Mouse (Mus musculus) liver, embryonic 14.5 days (tissue): ENCODE measurements around the gene Gm12800. TPM values are rescaled to one million over a fixed set of nuclear protein-coding genes. Genes with fewer than 3 reads are reported as not detected.
"Not testable (repeated sequence)": the region's sequence is repeated elsewhere in the genome, so short reads cannot be mapped to it uniquely, and the experiment has no call there.

Experiments
- ATAC-seq: fragments of 200-750 bp; cut with Nextera tagmentation; 2 replicates; pipeline ENCODE4 v1.8.0; 2017; ENCODE audit warnings: moderate number of reproducible peaks, mild to moderate bottlenecking, moderate library complexity; ENCODE audit not compliant: insufficient read depth
- DNase-seq, 3 experiments: peaks; one replicate each; pipeline ENCODE4 v3.0.0-alpha.2; 2012 to 2013; ENCODE audit warnings: low read depth in 3 of 3, low spot score in 3 of 3
- H3K27ac ChIP-seq: fragments of 300-500 bp; sonication (generic); 2 replicates; pipeline ENCODE4 v1.5.1; 2014; ENCODE audit warnings: moderate library complexity, mild to moderate bottlenecking, control low read depth, inconsistent platforms
- H3K27me3 ChIP-seq: fragments of 300-500 bp; sonication (generic); 2 replicates; pipeline ENCODE4 v1.6.1; 2014; ENCODE audit warnings: mild to moderate bottlenecking, low read length, moderate library complexity; ENCODE audit not compliant: control insufficient read depth, insufficient read depth
- H3K36me3 ChIP-seq: fragments of 300-500 bp; sonication (generic); replicated peaks from 2 replicates; pipeline ENCODE4 v1.6.1; 2014; ENCODE audit warnings: low read depth; ENCODE audit not compliant: control insufficient read depth, insufficient read depth
- H3K4me1 ChIP-seq, 2 experiments: fragments of 200-500 bp in 1 of 2; fragments of 300-500 bp in 1 of 2; sonication (generic) in 1 of 2; replicated peaks; 2 replicates each; pipeline ENCODE4 v1.6.1; 2012 to 2014; ENCODE audit warnings: antibody characterized with exemption in 1 of 2, inconsistent platforms in 1 of 2, low read length in 1 of 2; ENCODE audit not compliant: control insufficient read depth in 2 of 2, insufficient read depth in 2 of 2
- H3K4me2 ChIP-seq: fragments of 300-500 bp; sonication (generic); 2 replicates; pipeline ENCODE4 v1.6.1; 2014; ENCODE audit warnings: low read depth, mild to moderate bottlenecking, control low read depth, moderate library complexity
- H3K4me3 ChIP-seq, 2 experiments: fragments of 200-500 bp in 1 of 2; fragments of 300-500 bp in 1 of 2; sonication (generic) in 1 of 2; 2 replicates each; pipeline ENCODE4 v1.5.1; 2012 to 2014; ENCODE audit warnings: low read depth in 2 of 2, low read length in 2 of 2, mild to moderate bottlenecking in 2 of 2, control low read depth in 1 of 2, inconsistent platforms in 1 of 2, moderate library complexity in 1 of 2; ENCODE audit not compliant: insufficient read depth in 1 of 2
- H3K9ac ChIP-seq: fragments of 300-500 bp; sonication (generic); replicated peaks from 2 replicates; pipeline ENCODE4 v1.6.1; 2014; ENCODE audit warnings: mild to moderate bottlenecking, control low read depth, moderate library complexity
- H3K9me3 ChIP-seq: fragments of 300-500 bp; sonication (generic); 2 replicates; pipeline ENCODE4 v1.6.1; 2016; ENCODE audit warnings: low read length, mixed read lengths; ENCODE audit not compliant: control insufficient read depth
- CTCF ChIP-seq: IDR thresholded peaks from 2 replicates; pipeline ENCODE4 v1.5.1; 2016; ENCODE audit warnings: antibody characterized with exemption, low read depth, control low read depth
- EP300 ChIP-seq: IDR thresholded peaks from 2 replicates; pipeline ENCODE4 v1.6.1; 2016; ENCODE audit warnings: antibody characterized with exemption, low read depth
- whole genome bisulfite sequencing: fragments of 180-500 bp; shearing (Covaris S2); extraction: QIAGEN DNeasy Blood & Tissue Kit; methylation state at CpG from one replicate; pipeline ENCODE4 v1.1.7; 2014; ENCODE audit not compliant: insufficient replicate concordance; 5-methylcytosine and 5-hydroxymethylcytosine counted together
- polyA plus RNA-seq, 2 experiments: library from polyadenylated mRNA; depleted of rRNA in 1 of 2; stranded (reverse) in 1 of 2; unstranded in 1 of 2; fragments of >200 nt; fragmentation: Nextera tagmentation in 1 of 2; extraction: Ambion mirVana in 1 of 2; gene quantifications; 2 replicates each; pipeline versions ENCODE4 v1.2.1 to v1.2.3; 2012 to 2014

Gene Gm12800
- polyA plus RNA-seq (2012; rRNA removed) (not detected in 2 replicates), polyA plus RNA-seq (2014; fragmentation: Nextera tagmentation; extraction: Ambion mirVana) (not detected in 2 replicates)

DNA sequence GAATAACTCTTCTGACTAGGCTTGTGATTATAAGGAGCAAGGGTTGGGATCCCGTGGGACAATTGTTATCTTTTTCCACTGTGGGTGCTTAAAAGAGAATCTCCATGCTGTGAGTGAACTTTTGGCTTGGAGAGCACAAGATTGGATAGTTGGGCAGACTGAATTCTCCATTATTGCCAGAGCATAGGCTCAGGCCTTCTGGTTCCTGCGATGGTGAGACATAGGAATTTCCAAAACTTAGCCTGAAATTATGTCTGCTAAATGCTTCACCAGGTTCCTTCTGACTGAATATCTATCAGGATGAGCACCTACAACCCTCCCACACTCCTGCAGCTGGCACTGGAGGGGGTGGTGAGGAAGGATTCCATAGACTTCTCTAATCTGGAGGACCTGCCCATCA lies at the start of gene Gm12800:
TSS of gene Gm12800 (plus strand) at position 301 of the 400 bp plus-strand sequence.
- not testable (repeated sequence) for H3K4me2 ChIP-seq, H3K36me3 ChIP-seq, H3K9me3 ChIP-seq, H3K4me3 ChIP-seq, H3K4me1 ChIP-seq, DNase-seq, ATAC-seq, H3K27ac ChIP-seq, H3K9ac ChIP-seq, H3K27me3 ChIP-seq
- 65% methylated on average over 1 of the region's 2 CpGs for WGBS

- 34% methylated on average over 6 of the region's 6 CpGs for WGBS
Measured at GRCm38 (mm10) chr4:101860873-101861272, 48.0 kb upstream of the Gm12800 start.

GRCm38 (mm10) chr4:101862289-101862688 lies 46.6 kb upstream of the Gm12800 start:
- Histone ChIP-seq H3K27me3 (no peaks in the 10 kb centered on the region), H3K4me2 (no peak overlapping the region), H3K9me3 (no peaks in the 10 kb centered on the region), H3K27ac (no peak overlapping the region), H3K36me3 (no peaks in the 10 kb centered on the region), H3K4me1 (no peaks in the 10 kb centered on the region), H3K4me3 (no peak overlapping the region), H3K9ac (no peak overlapping the region)
- DNase-seq (no peak), ATAC-seq (no peak)
- TF ChIP-seq EP300 (no peak), CTCF (no peak)
- 66% methylated on average over 6 of the region's 6 CpGs for whole genome bisulfite sequencing

More at GRCm38 (mm10) chr4:101860873-101861272, 48.0 kb upstream of the Gm12800 start:
- Histone ChIP-seq H3K36me3 (no peaks in the 10 kb centered on the region), H3K4me2 (no peak overlapping the region), H3K9me3 (no peaks in the 10 kb centered on the region), H3K27ac (no peak overlapping the region), H3K9ac (no peak overlapping the region), H3K27me3 (no peaks in the 10 kb centered on the region), H3K4me3 (no peak overlapping the region), H3K4me1 (no peaks in the 10 kb centered on the region)
- DNase-seq (peak in 2 of 3 experiments; percentile 0), ATAC-seq (no peak)
- TF ChIP-seq CTCF (peak; percentile 42; the same call in 1 of the 2 replicates), EP300 (no peak)

GRCm38 (mm10) chr4:101872031-101872430 lies 36.9 kb upstream of the Gm12800 start:
- 67% methylated on average over 2 of the region's 2 CpGs for WGBS
- H3K4me1 ChIP-seq, H3K9me3 ChIP-seq, H3K9ac ChIP-seq, H3K36me3 ChIP-seq, ATAC-seq, H3K4me3 ChIP-seq, DNase-seq, H3K4me2 ChIP-seq, H3K27me3 ChIP-seq, H3K27ac ChIP-seq: not testable (repeated sequence)

- H3K4me1 ChIP-seq, ATAC-seq, H3K27ac ChIP-seq, H3K4me3 ChIP-seq, H3K27me3 ChIP-seq, H3K36me3 ChIP-seq, H3K4me2 ChIP-seq, DNase-seq, H3K9me3 ChIP-seq, H3K9ac ChIP-seq: not testable (repeated sequence)
- WGBS, result 76% methylated on average over 15 of the region's 15 CpGs
Measured at GRCm38 (mm10) chr4:101875687-101876086, 33.2 kb upstream of the Gm12800 start.
